Mouse (Mus musculus) hindbrain, embryonic 13.5 days (tissue): ENCODE measurements around the gene Rab4a. TPM values are rescaled to one million over a fixed set of nuclear protein-coding genes. Genes with fewer than 3 reads are reported as not detected.

ENCODE experiments used
- ATAC-seq: fragments of 200-750 bp; cut with Nextera tagmentation; 2 replicates; pipeline ENCODE4 v1.8.0; 2017; ENCODE audit warnings: moderate TSS enrichment; ENCODE audit not compliant: low FRiP score
- H3K27ac ChIP-seq: fragments of 300-500 bp; sonication (generic); 2 replicates; pipeline ENCODE4 v1.5.1; 2015; ENCODE audit warnings: inconsistent platforms, mild to moderate bottlenecking, moderate library complexity
- H3K27me3 ChIP-seq: fragments of 300-500 bp; sonication (generic); 2 replicates; pipeline ENCODE4 v1.6.1; 2015; ENCODE audit warnings: mild to moderate bottlenecking, inconsistent platforms
- H3K36me3 ChIP-seq: fragments of 300-500 bp; sonication (generic); 2 replicates; pipeline ENCODE4 v1.6.1; 2015; ENCODE audit warnings: mild to moderate bottlenecking, inconsistent platforms
- H3K4me1 ChIP-seq: fragments of 300-500 bp; sonication (generic); replicated peaks from 2 replicates; pipeline ENCODE4 v1.6.1; 2015; ENCODE audit warnings: inconsistent platforms
- H3K4me2 ChIP-seq: fragments of 300-500 bp; sonication (generic); 2 replicates; pipeline ENCODE4 v1.6.1; 2015; ENCODE audit warnings: inconsistent platforms, mild to moderate bottlenecking, moderate library complexity
- H3K4me3 ChIP-seq: fragments of 300-500 bp; sonication (generic); 2 replicates; pipeline ENCODE4 v1.5.1; 2015; ENCODE audit warnings: mild to moderate bottlenecking, inconsistent platforms
- H3K9ac ChIP-seq: fragments of 300-500 bp; sonication (generic); 2 replicates; pipeline ENCODE4 v1.6.1; 2015; ENCODE audit warnings: mild to moderate bottlenecking, inconsistent platforms
- H3K9me3 ChIP-seq: fragments of 300-500 bp; sonication (generic); 2 replicates; pipeline ENCODE4 v1.6.1; 2016; ENCODE audit warnings: inconsistent platforms
- WGBS: fragments of 180-500 bp; shearing (Covaris S2); methylation state at CpG from one replicate; pipeline ENCODE4 v1.1.7; 2015; 5-methylcytosine and 5-hydroxymethylcytosine counted together
- polyA plus RNA-seq: library from polyadenylated mRNA; unstranded; fragments of >200 nt; fragmentation: Nextera tagmentation; extraction: Ambion mirVana; gene quantifications from 2 replicates; pipeline ENCODE4 v1.2.1, GENCODE M21; 2015

Rab4a gene
- polyA plus RNA-seq, 1 experiment from 2014 or later: 74.8 TPM

DNA sequence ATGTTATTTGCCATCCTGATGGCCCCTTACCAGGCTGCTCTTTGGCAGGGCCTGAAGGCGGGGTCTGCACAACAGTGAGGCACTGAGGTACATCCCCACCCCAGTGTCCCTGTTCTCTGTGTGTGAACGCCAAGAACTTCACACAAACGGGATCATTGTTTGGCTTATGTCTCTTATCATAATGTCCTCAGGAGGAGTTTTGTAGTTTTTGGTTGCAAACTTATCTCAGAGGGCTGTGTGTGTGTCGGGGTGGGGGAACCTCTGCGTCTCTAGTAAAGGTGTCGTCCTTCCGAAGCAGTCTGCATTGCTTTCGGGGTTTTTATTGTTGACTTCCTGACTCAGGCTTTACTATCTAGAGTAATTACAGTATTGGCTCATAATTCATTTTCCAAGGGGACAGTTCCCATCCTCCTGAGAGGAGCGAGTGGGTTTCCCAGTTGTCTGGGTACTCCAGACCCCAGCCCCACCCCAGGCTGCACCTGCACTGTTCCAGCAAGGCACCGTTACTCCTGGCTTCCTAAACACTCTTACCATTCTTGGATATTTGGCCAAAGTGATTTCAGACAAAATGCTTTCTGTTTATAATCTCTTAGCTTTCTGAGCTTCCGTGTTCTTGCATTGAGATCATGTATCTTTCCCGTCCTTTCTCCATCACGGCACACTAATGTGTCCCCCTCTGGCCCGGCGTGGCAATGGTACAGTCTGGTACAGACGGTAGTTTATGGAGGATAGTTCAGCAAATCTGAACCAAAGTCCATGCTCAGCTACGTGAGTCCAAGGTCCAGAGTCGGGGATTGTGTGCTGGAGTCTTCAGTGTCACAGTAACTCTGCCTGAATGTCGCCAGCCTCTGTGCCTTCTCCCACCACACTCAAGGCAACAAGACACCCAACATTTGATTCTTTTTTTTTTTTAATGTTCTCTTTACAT is 14.2 kb downstream of the Rab4a start:
- no peak for ATAC-seq
- peaks cover 37% of the 10 kb centered on the region for H3K36me3 ChIP-seq
- no peak overlapping the region for H3K27ac ChIP-seq
- no peak overlapping the region for H3K4me2 ChIP-seq
- H3K4me3 ChIP-seq: no peak overlapping the region
- H3K27me3 ChIP-seq: no peaks in the 10 kb centered on the region
- H3K9me3 ChIP-seq: no peaks in the 10 kb centered on the region; the same call in 1 of the 2 replicates
- no peak overlapping the region for H3K9ac ChIP-seq
- peaks cover 8% of the 10 kb centered on the region; the same call in 1 of the 2 replicates for H3K4me1 ChIP-seq
- 95% methylated on average over 19 of the region's 19 CpGs for WGBS

DNA sequence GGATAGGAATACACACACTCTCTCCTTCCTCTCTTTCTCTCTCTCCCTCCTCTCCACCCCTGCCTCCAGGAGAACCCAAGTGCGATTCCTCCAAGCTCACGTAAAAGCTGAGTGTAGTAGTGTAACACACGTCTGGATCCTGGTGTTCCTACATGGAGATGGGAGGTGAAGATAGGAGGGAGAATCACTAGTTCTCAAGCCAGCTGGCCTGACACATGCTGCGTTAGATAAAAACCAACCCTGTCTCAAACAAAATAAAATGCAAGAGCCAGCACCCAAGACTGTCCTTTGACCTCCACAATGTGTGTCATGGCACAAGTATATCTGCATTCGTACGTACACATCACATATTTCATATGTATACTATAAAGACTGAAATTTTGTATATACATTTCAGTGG is 15.0 kb downstream of the Rab4a start:
- no peak overlapping the region for H3K4me3 ChIP-seq
- ATAC-seq: no peak
- WGBS: 98% methylated on average over 6 of the region's 6 CpGs
- H3K27me3 ChIP-seq: no peaks in the 10 kb centered on the region
- H3K9me3 ChIP-seq: no peaks in the 10 kb centered on the region; the same call in 1 of the 2 replicates
- no peak overlapping the region for H3K4me2 ChIP-seq
- peaks cover 45% of the 10 kb centered on the region for H3K36me3 ChIP-seq
- no peak overlapping the region for H3K9ac ChIP-seq
- H3K4me1 ChIP-seq: peaks cover 5% of the 10 kb centered on the region; the same call in 1 of the 2 replicates
- no peak overlapping the region for H3K27ac ChIP-seq

DNA sequence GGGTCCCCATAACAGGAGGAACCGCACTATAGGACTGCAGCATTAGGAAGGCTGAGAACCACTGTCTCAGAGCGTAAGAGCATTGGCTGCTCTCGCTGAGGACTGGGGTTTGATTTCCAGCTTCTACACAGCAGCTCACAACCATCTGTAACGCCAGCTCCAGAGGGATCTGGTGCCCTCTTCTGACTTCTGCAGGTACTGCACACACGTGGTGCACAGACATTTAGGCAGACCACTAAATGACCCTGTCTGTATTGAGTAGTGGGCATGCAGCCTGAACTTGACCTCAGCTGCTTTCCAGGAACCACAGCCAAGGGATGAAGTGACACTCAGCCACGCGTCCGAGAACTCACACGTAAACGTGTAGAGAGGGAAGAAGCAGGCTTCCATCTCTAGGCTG is 17.3 kb downstream of the Rab4a start:
- no peak overlapping the region for H3K9ac ChIP-seq
- no peak overlapping the region for H3K27ac ChIP-seq
- H3K36me3 ChIP-seq: peaks cover 55% of the 10 kb centered on the region
- H3K9me3 ChIP-seq: no peaks in the 10 kb centered on the region; the same call in 1 of the 2 replicates
- 98% methylated on average over 10 of the region's 10 CpGs for WGBS
- ATAC-seq: no peak
- H3K4me2 ChIP-seq: no peak overlapping the region
- H3K4me3 ChIP-seq: no peak overlapping the region
- no peaks in the 10 kb centered on the region for H3K27me3 ChIP-seq
- no peaks in the 10 kb centered on the region for H3K4me1 ChIP-seq

DNA sequence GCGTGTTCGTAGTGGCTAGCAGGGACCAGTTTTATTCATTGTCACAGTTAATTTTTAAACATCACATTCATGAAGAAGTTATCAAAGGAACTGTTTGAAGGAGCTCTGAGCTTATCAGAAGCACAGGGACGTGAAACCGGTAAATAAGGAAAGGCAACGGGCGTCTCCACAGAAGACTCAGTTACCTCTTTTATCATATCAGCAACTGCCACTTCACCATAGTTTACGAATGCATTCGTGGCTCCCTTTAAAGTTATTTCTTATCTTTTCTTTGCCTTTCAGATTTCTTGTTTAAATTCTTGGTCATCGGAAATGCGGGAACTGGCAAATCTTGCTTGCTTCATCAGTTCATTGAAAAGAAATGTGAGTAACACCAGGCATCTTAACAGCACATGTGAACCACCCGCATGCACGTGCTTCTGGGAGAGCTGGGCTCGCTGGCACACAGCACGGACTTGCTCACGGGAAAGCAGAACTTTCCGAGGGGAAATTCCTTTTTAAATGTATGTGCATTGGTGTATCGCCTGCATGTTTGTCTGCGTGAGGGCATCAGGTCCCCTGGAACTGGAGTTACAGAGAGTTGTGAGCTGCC is 17.8 kb downstream of the Rab4a start:
- H3K4me3 ChIP-seq: no peak overlapping the region
- WGBS: 96% methylated on average over 18 of the region's 18 CpGs
- ATAC-seq: no peak
- peaks cover 60% of the 10 kb centered on the region for H3K36me3 ChIP-seq
- no peak overlapping the region for H3K4me2 ChIP-seq
- H3K9me3 ChIP-seq: no peaks in the 10 kb centered on the region; the same call in 1 of the 2 replicates
- no peaks in the 10 kb centered on the region for H3K4me1 ChIP-seq
- H3K9ac ChIP-seq: no peak overlapping the region
- no peak overlapping the region for H3K27ac ChIP-seq
- no peaks in the 10 kb centered on the region for H3K27me3 ChIP-seq

DNA sequence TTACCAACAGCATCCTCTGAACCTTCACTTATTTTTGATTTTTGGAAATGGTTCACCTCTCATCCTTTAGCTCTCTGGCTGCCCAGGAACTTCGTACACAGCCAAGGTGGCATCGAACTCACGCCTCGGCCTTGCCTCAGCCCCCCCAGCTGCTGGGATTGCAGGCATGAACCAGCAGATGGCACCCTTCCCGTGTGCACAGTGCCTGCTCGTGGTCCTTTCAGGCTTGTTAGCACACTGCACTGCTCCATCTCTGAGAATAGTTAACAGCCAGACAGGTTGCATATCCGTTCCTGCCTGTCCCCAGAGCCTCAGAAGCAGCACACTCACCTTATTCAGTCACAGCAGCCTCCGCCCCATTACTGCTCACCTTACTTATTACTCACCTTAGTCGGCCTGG is 20.2 kb downstream of the Rab4a start:
- no peak overlapping the region for H3K4me2 ChIP-seq
- ATAC-seq: no peak
- WGBS: 68% methylated on average over 9 of the region's 9 CpGs

DNA sequence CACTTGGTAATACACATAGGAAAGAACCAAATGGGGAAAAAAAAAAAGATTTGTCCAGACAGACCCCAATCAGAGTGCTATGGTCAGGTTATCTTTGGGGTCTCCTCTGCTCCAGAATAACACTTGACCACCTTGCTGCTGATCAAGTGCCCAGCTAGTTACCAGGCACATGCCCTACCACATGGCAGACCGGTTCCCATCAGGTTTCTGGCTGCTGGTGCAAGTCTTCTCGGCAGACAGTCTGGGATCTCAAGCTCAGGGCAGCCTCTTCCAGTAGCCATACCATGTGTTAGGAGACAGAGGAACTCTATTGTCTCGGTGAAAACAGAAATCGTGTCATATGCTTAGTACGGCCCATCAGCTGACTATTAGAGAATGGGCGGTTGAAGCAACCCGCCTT is 21.0 kb downstream of the Rab4a start:
- no peak for ATAC-seq
- Histone ChIP-seq H3K36me3 (peaks cover 88% of the 10 kb centered on the region), H3K27ac (no peak overlapping the region), H3K27me3 (no peaks in the 10 kb centered on the region), H3K4me2 (no peak overlapping the region), H3K4me1 (no peaks in the 10 kb centered on the region), H3K4me3 (no peak overlapping the region), H3K9ac (no peak overlapping the region; the same call in 1 of the 2 replicates), H3K9me3 (no peaks in the 10 kb centered on the region; the same call in 1 of the 2 replicates)
- WGBS: 93% methylated on average over 7 of the region's 7 CpGs

More for the DNA sequence above, 20.2 kb downstream of the Rab4a start:
- Histone ChIP-seq H3K9ac (no peak overlapping the region), H3K4me1 (no peaks in the 10 kb centered on the region), H3K36me3 (peaks cover 81% of the 10 kb centered on the region), H3K27ac (no peak overlapping the region), H3K27me3 (no peaks in the 10 kb centered on the region), H3K9me3 (no peaks in the 10 kb centered on the region; the same call in 1 of the 2 replicates), H3K4me3 (no peak overlapping the region)

DNA sequence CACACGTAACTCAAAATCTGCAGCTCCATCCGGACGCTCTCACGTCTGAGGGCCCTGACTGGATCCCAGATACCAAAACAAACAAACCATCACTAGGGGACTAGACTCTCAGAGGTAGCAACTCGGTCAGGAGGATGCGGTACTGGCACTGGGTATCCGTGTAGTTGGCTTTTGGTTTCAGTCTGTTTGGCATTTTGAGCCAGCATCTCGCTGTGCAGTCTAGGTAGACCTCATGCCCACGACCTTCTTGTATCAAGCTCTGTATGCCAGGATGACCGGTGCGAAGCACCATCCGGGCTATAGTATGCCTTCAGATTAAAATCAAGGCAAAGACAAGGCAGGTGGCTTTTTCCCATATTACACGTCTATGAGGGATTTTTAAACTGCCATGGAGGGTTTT is 21.7 kb downstream of the Rab4a start:
- Histone ChIP-seq H3K9me3 (no peaks in the 10 kb centered on the region; the same call in 1 of the 2 replicates), H3K36me3 (peaks cover 93% of the 10 kb centered on the region), H3K4me3 (no peak overlapping the region), H3K4me1 (no peaks in the 10 kb centered on the region), H3K9ac (no peak overlapping the region), H3K27me3 (no peaks in the 10 kb centered on the region), H3K4me2 (no peak overlapping the region), H3K27ac (no peak overlapping the region)
- ATAC-seq: no peak
- whole genome bisulfite sequencing: 92% methylated on average over 13 of the region's 13 CpGs

DNA sequence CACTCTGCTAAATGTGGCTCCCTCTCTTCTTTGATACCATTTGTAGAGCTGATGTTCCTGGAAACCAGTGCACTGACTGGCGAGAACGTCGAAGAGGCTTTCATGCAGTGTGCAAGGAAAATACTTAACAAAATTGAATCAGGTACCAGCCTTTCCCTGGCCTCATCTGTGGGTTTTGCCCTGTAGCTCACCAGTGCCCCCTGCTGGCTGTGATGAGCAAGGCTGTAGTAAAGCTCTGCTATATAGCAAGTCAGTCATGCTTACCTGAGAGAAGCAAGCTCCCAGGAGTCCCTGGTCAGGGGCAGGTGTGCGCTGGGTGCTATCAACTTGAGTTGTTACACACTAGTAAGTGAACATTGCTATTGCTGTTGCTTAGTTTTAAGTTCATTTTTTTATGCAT is 27.0 kb downstream of the Rab4a start:
- Histone ChIP-seq H3K4me3 (no peak overlapping the region), H3K9me3 (no peaks in the 10 kb centered on the region), H3K9ac (no peak overlapping the region), H3K4me2 (no peak overlapping the region), H3K27ac (no peak overlapping the region), H3K27me3 (no peaks in the 10 kb centered on the region), H3K36me3 (peaks cover 97% of the 10 kb centered on the region), H3K4me1 (no peaks in the 10 kb centered on the region)
- ATAC-seq: no peak
- WGBS: 96% methylated on average over 4 of the region's 4 CpGs

DNA sequence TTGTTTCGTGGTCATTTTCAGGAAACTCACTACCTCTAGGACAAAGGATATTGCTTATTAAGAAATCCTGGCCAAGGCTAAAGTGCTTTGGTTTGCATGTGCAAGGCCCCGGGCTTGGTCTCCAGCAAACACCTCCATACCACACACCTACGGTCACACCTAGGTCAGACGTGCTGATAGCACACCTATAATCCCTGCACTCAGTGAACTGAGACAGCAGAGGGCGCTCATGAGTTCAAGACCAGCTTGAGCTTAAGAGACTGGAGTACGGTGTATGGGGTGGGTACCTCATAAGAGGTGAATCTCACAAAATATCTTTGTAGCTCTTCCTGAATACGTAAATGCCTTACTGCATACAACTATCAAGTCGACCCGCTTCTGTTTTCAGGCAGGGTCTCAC is 29.7 kb downstream of the Rab4a start:
- Histone ChIP-seq H3K4me3 (no peak overlapping the region), H3K27me3 (no peaks in the 10 kb centered on the region), H3K36me3 (peaks cover 71% of the 10 kb centered on the region), H3K4me1 (no peaks in the 10 kb centered on the region), H3K9me3 (no peaks in the 10 kb centered on the region), H3K27ac (no peak overlapping the region), H3K4me2 (no peak overlapping the region), H3K9ac (no peak overlapping the region)
- no peak for ATAC-seq
- 63% methylated on average over 9 of the region's 9 CpGs for WGBS

DNA sequence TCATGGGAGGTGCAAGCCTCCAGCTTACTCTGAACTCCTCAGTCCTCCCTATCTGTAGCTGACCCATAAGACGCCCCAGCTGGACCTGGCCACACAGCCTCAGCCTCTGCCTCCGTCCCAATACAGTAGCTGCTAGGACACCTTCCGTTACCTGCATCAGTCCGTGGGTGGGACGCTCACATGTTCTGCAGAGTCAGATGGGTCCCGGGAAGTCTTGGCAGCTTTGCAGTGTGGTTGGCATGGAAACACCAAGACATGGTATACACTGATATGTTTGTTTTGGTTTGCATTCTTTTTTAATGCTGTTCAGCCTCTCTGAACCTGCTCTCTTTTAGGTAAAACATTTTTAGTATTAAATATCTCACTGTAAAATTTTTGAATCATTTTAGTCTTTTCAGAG is 30.6 kb downstream of the Rab4a start:
- Histone ChIP-seq H3K4me1 (no peaks in the 10 kb centered on the region), H3K4me3 (no peak overlapping the region), H3K27ac (no peak overlapping the region), H3K9me3 (no peaks in the 10 kb centered on the region), H3K9ac (no peak overlapping the region), H3K4me2 (no peak overlapping the region), H3K36me3 (peaks cover 62% of the 10 kb centered on the region), H3K27me3 (no peaks in the 10 kb centered on the region)
- ATAC-seq: no peak
- WGBS: 92% methylated on average over 6 of the region's 6 CpGs

DNA sequence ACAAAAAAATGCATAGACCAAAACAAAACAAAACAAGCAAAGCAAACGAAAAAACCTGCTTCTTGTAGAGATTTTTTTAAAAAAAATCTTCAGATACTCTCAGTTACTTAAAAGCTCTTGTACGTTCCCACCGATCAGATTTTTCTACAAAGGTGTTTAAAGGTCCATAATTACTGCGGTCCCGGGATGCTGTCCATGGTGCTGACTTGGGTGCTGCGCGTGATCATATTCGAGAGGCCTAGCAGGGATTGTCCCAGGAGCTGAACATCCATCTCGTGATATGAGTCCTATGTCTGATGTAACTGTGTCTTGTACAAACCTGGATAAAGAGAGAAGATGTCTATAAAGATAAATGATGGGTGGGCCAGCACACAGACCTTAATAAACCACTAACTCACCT is 32.7 kb downstream of the Rab4a start:
- peaks cover 42% of the 10 kb centered on the region for H3K36me3 ChIP-seq
- WGBS: 83% methylated on average over 9 of the region's 9 CpGs
- no peak overlapping the region for H3K4me3 ChIP-seq
- H3K9ac ChIP-seq: no peak overlapping the region
- H3K27me3 ChIP-seq: no peaks in the 10 kb centered on the region
- H3K9me3 ChIP-seq: no peaks in the 10 kb centered on the region
- no peak overlapping the region for H3K27ac ChIP-seq
- no peak for ATAC-seq
- H3K4me1 ChIP-seq: no peaks in the 10 kb centered on the region
- no peak overlapping the region for H3K4me2 ChIP-seq

DNA sequence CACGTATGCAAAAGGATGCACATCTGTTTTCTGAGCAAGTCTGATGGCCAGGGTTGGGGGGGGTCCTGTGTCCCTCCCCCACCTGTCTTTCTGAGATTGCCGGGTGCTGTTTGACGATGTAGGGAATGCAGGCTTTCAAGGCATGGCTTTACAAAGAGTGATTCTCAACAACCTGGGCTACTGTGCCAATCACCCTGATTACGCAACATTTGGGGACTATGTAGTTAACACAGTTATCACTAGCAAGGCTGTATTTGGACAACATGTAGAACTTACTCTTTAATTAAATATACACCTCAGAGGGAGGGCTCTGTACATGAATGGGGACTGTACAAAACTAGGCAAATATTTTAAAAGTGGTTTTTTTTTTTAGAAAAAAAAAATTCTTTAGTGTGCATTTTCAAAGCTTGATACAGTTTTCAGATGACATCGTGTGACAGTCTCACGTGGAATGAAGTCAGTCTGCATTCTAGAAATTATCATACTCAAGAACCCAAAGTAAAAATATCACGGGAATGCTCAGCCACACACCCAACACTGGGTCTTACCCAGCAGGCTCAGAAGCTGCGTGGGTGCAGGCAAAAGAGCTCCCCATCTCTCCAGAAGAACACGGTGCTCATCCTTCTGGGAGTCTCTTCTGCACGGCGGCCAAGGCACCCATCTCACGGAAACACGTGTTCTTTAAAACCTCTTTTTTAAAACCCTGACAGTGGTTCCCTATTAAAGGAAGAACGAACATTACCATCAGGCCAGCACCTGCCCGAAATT is 35.0 kb downstream of the Rab4a start:
- Histone ChIP-seq H3K4me1 (no peaks in the 10 kb centered on the region), H3K36me3 (peaks cover 20% of the 10 kb centered on the region)
- WGBS: 94% methylated on average over 15 of the region's 15 CpGs

More for the DNA sequence above, 35.0 kb downstream of the Rab4a start:
- H3K27me3 ChIP-seq: no peaks in the 10 kb centered on the region
- no peaks in the 10 kb centered on the region for H3K9me3 ChIP-seq
- no peak overlapping the region for H3K27ac ChIP-seq
- H3K4me2 ChIP-seq: no peak overlapping the region
- no peak overlapping the region for H3K4me3 ChIP-seq
- no peak for ATAC-seq
- H3K9ac ChIP-seq: no peak overlapping the region
